Mouse (Mus musculus) stomach, postnatal 0 days (tissue): Measurements from ENCODE around the gene Gse1. TPM values are rescaled to one million over a fixed set of nuclear protein-coding genes. Genes with fewer than 3 reads are reported as not detected.
A peak's percentile ranks its signal among the peaks of the same experiment; 100 is the strongest.

Experiments
- ATAC-seq: fragments of 200-750 bp; cut with Nextera tagmentation; 2 replicates; pipeline ENCODE4 v1.8.0; 2017; ENCODE audit not compliant: low FRiP score, low TSS enrichment
- DNase-seq: peaks from one replicate; pipeline ENCODE4 v3.0.0-alpha.2; 2016; ENCODE audit warnings: low spot score
- H3K27ac ChIP-seq: fragments of 300-500 bp; sonication (generic); replicated peaks from 2 replicates; pipeline ENCODE4 v1.5.1; 2014; ENCODE audit warnings: mild to moderate bottlenecking, control low read depth
- H3K27me3 ChIP-seq: fragments of 300-500 bp; sonication (generic); 2 replicates; pipeline ENCODE4 v1.6.1; 2014; ENCODE audit warnings: low read length; ENCODE audit not compliant: control insufficient read depth, insufficient read depth
- H3K36me3 ChIP-seq: fragments of 300-500 bp; sonication (generic); 2 replicates; pipeline ENCODE4 v1.6.1; 2014; ENCODE audit warnings: low read length, mixed read lengths; ENCODE audit not compliant: control insufficient read depth, insufficient read depth
- H3K4me1 ChIP-seq: fragments of 300-500 bp; sonication (generic); replicated peaks from 2 replicates; pipeline ENCODE4 v1.6.1; 2014; ENCODE audit warnings: antibody characterized with exemption; ENCODE audit not compliant: control insufficient read depth, insufficient read depth
- H3K4me2 ChIP-seq: fragments of 300-500 bp; sonication (generic); replicated peaks from 2 replicates; pipeline ENCODE4 v1.6.1; 2014; ENCODE audit warnings: low read depth, mild to moderate bottlenecking, control low read depth, moderate library complexity
- H3K4me3 ChIP-seq: fragments of 300-500 bp; sonication (generic); 2 replicates; pipeline ENCODE4 v1.5.1; 2014; ENCODE audit warnings: low read depth, low read length, control low read depth
- H3K9ac ChIP-seq: fragments of 300-500 bp; sonication (generic); 2 replicates; pipeline ENCODE4 v1.6.1; 2014; ENCODE audit warnings: mild to moderate bottlenecking, low read length, control low read depth, mixed read lengths
- H3K9me3 ChIP-seq: fragments of 300-500 bp; sonication (generic); 2 replicates; pipeline ENCODE4 v1.6.1; 2016; ENCODE audit warnings: low read length; ENCODE audit not compliant: control insufficient read depth
- CTCF ChIP-seq: IDR thresholded peaks from 2 replicates; pipeline ENCODE4 v1.5.1; 2016; ENCODE audit warnings: antibody characterized with exemption, low read depth, mild to moderate bottlenecking, moderate library complexity
- EP300 ChIP-seq: optimal IDR thresholded peaks from 2 replicates; pipeline ENCODE3; 2016; ENCODE audit warnings: antibody characterized with exemption
- WGBS: fragments of 180-500 bp; shearing (Covaris S2); extraction: QIAGEN DNeasy Blood & Tissue Kit; methylation state at CpG from one replicate; pipeline ENCODE4 v1.1.7; 2014; 5-methylcytosine and 5-hydroxymethylcytosine counted together
- polyA plus RNA-seq: library from polyadenylated mRNA; unstranded; fragments of >200 nt; fragmentation: Nextera tagmentation; extraction: Ambion mirVana; gene quantifications from 2 replicates; pipeline ENCODE4 v1.2.1, GENCODE M21; 2015

Gene Gse1
- polyA plus RNA-seq, 1 experiment from 2014 or later: 6.4 TPM

DNA sequence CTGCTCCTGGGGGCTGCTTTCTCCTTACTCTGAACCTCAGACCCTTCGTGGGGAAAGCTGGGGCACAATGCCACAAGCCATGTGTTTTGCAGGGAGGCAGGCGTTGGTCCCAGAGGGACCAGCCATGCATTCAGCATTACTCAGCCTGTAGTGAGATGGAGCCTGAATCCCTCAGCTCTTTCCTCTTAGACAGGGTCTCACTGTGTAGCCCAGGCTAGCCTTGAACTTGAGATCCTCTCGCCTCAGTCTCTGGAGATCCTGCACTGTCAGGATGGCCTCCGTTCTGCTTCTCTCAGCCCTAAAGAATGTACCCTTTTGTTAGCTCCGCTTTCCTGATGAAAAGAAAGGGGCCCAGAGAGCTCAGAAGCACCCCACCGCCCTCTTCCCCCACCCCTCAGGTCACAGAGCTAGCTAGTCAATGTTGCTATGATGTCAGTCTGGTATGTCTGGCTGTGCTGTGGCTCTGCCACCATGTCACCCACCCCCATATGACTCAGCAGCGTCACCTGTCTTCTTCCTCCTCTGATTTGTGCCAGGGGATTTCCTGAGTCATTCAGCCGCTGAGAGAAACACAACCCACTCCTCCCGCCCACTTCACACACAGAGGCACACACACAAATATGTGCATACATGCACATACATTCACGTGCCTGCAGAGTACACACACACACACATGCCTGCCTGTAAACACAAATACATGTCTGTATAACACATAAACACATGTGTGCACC, 2.7 kb upstream of the Gse1 start:
- Histone ChIP-seq H3K9me3 (no peaks in the 10 kb centered on the region), H3K4me3 (no peak overlapping the region), H3K27ac (no peak overlapping the region), H3K4me2 (no peak overlapping the region), H3K36me3 (no peaks in the 10 kb centered on the region), H3K9ac (no peak overlapping the region), H3K4me1 (peaks cover 9% of the 10 kb centered on the region), H3K27me3 (no peaks in the 10 kb centered on the region)
- TF ChIP-seq CTCF (no peak), EP300 (no peak)
- 50% methylated on average over 10 of the region's 10 CpGs for WGBS
- no peak for ATAC-seq
- no peak for DNase-seq

DNA sequence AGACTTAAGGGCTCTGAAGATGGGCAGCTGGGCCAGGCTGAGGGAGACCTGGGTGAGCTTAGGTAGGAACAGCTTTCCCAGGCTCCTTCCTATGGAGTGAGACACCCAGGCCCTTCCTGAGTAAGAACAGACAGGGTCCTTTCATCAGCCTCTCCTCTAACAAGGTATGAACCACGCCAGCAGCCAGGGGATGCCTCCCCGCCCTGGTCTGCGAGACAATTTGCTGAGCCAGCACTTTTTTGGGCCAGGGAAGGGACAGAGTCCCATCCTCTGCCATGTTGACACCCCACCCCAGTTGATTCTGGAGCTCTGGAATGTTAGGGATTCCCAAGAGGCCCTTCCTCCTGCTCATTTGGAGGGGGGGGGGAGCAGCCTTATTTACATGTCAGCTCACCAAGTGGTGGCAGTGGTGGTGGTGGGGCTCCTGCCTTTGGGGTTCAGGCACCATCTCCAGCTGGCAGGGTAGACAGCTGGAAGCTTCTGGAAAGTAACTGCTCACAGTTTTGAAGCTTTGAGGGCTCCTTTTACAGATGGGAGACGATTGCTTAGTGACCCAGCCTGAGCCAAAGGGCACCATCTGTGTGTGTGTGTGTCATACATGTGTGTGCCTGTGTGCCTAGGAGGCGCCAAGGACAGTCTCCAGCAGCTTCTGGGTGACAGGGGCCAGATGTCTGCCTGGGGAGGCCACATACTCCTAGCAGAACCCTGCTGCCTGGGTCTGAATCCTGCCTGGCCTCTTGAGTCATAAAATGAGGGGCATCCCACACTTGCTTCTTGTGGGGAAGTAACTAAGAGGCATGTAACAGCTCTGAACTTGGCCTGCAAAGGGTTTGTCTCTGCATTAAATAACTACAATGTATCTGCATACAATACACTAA, 1.3 kb upstream of the Gse1 start:
- no peak overlapping the region for H3K4me2 ChIP-seq
- H3K9ac ChIP-seq: no peak overlapping the region
- H3K4me1 ChIP-seq: peaks cover 9% of the 10 kb centered on the region
- 55% methylated on average over 5 of the region's 5 CpGs for WGBS
- H3K36me3 ChIP-seq: no peaks in the 10 kb centered on the region
- H3K4me3 ChIP-seq: no peak overlapping the region
- no peaks in the 10 kb centered on the region for H3K9me3 ChIP-seq
- DNase-seq: no peak
- no peaks in the 10 kb centered on the region for H3K27me3 ChIP-seq
- peak overlapping the region; percentile 35 for H3K27ac ChIP-seq
- TF ChIP-seq CTCF (no peak), EP300 (no peak)
- no peak for ATAC-seq

DNA sequence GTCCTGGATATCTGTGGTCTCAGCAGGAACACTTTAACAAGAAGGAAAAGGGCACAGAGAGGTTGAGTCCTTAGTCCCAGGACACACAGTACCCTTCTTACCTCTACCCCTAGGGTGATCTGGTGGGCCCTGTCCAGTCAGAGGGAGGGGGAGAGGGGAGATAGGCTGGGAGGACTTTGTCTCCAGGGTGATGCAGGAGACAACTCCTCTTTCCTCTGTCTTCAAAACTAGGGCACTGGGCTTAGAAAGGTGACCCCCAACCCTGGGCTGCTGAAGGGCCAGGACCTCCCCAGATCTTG, 729 bp upstream of the Gse1 start:
- no peak for DNase-seq
- Histone ChIP-seq H3K36me3 (no peaks in the 10 kb centered on the region), H3K27ac (peak overlapping the region; percentile 65; the same call in 1 of the 2 replicates), H3K4me2 (peak overlapping the region; percentile 96), H3K4me1 (peaks cover 9% of the 10 kb centered on the region), H3K4me3 (peak overlapping the region; percentile 59; the same call in 1 of the 2 replicates), H3K27me3 (no peaks in the 10 kb centered on the region), H3K9me3 (no peaks in the 10 kb centered on the region), H3K9ac (no peak overlapping the region)
- ATAC-seq: no peak
- TF ChIP-seq EP300: no peak
- no peak for TF ChIP-seq CTCF

DNA sequence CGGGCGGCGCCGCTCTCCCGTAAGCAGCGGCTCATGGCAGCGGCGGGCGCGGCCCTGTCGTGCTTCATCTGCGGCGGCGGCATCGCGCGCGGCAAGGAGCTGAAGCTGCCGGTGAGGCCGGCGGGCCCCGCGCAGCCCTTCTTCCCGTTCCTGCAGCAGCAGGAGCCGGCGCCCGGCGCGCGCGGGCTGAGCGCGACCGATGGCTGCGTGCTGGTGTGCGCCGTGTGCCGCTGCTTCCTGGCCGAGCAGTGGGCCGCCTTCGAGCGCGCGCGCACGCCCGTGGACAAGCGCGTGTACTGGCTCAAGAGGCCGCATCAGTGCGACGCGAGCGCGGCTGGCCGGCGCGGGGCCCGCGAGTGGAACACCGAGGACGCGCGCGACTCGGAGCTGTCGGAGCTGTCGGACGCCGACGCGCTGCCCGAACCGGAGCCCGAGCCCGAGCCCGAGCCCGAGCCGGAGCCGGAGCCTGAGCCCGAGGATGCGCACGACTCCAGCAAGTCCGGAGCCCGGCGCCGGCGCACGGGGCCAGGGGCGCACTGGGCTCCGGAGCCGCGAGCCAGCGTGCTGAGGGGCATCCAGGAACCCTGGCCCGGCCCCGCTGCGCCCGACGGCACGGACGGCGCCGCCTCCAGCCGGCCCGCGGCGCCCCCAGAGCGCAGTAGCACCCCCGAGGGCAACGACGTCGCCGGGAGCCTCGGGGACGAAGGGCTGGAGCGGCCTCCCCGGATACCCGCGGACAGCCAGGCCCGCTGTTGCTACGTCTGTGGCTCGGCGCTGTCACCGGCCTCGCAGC, 721 bp downstream of the Gse1 start:
- under 1% methylated on average over 77 of the region's 125 CpGs for WGBS

DNA sequence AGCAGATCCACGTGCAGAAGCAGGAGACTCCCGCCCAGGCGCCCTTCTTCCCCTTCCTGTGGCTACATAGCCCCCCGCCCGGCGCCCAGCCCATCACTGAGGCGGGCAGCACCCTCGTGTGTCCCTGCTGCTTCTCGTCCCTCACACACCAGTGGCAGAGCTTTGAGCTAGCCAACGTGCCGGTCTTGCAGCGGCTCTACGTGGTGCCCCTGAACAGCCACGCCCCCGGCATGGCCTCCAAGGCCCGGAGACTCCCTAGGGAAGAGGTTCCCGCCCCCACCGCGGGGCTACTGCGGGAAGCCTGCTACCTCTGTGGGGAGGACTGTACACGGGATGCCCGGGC, 1.3 kb downstream of the Gse1 start:
- H3K4me3 ChIP-seq: peak overlapping the region; percentile 59
- H3K36me3 ChIP-seq: no peaks in the 10 kb centered on the region
- H3K4me1 ChIP-seq: peaks cover 9% of the 10 kb centered on the region
- TF ChIP-seq EP300 (no peak), CTCF (no peak)
- DNase-seq (peak; percentile 40), ATAC-seq (no peak)
- H3K4me2 ChIP-seq: peak overlapping the region; percentile 96
- no peaks in the 10 kb centered on the region for H3K27me3 ChIP-seq
- H3K27ac ChIP-seq: no peak overlapping the region
- H3K9me3 ChIP-seq: no peaks in the 10 kb centered on the region
- H3K9ac ChIP-seq: peak overlapping the region; percentile 68
- WGBS: 2% methylated on average over 20 of the region's 22 CpGs

More for the DNA sequence above, 721 bp downstream of the Gse1 start:
- Histone ChIP-seq H3K4me3 (peak overlapping the region; percentile 59), H3K27ac (peak overlapping the region; percentile 73), H3K36me3 (no peaks in the 10 kb centered on the region), H3K27me3 (no peaks in the 10 kb centered on the region), H3K9me3 (no peaks in the 10 kb centered on the region), H3K4me2 (peak overlapping the region; percentile 96), H3K9ac (peak overlapping the region; percentile 68), H3K4me1 (peaks cover 9% of the 10 kb centered on the region)
- DNase-seq (peak; percentile 31), ATAC-seq (peak; percentile 19)
- TF ChIP-seq EP300 (no peak), CTCF (no peak)
